Mouse (Mus musculus) cerebral cortex, adult 2 months (tissue): ENCODE data around the gene Alyref.

Experiments used
- WGBS: fragments of 180-500 bp; shearing (Covaris S2); methylation state at CpG from one replicate; pipeline ENCODE4 v1.1.7; 2018; 5-methylcytosine and 5-hydroxymethylcytosine counted together

The Alyref gene

GRCm38 (mm10) chr11:120603545-120603944 is 5.4 kb upstream of the Alyref start:
- WGBS: 79% methylated on average over 2 of the region's 2 CpGs

- WGBS: 93% methylated on average over 3 of the region's 3 CpGs
These were observed 2.6 kb upstream of the Alyref start for GRCm38 (mm10) chr11:120600716-120601115.

GRCm38 (mm10) chr11:120598990-120599549 is 905 bp upstream of the Alyref start:
- WGBS: 36% methylated on average over 17 of the region's 17 CpGs

GRCm38 (mm10) chr11:120597240-120598235 is 627 bp downstream of the Alyref start:
- WGBS: 4% methylated on average over 97 of the region's 99 CpGs

- WGBS: 84% methylated on average over 6 of the region's 6 CpGs
These were observed 9.6 kb downstream of the Alyref start for GRCm38 (mm10) chr11:120588531-120588930.

- 97% methylated on average over 1 of the region's 1 CpGs for WGBS
These were observed 14.2 kb downstream of the Alyref start for GRCm38 (mm10) chr11:120583937-120584336.

GRCm38 (mm10) chr11:120582982-120583293 is 15.2 kb downstream of the Alyref start:
- WGBS: 90% methylated on average over 2 of the region's 2 CpGs

- 54% methylated on average over 8 of the region's 8 CpGs for WGBS
These were observed 15.7 kb downstream of the Alyref start for GRCm38 (mm10) chr11:120582268-120582981.

GRCm38 (mm10) chr11:120581490-120582267 is 16.5 kb downstream of the Alyref start, which contains the start of gene Arhgdia:
Arhgdia (minus strand) TSS chr11:120581624.
- 1% methylated on average over 73 of the region's 75 CpGs for WGBS

- WGBS: under 1% methylated on average over 43 of the region's 44 CpGs
These were observed 17.3 kb downstream of the Alyref start for GRCm38 (mm10) chr11:120580871-120581331.

- WGBS: 35% methylated on average over 7 of the region's 7 CpGs
These were observed 18.0 kb downstream of the Alyref start for GRCm38 (mm10) chr11:120580190-120580589.

- WGBS: 55% methylated on average over 15 of the region's 15 CpGs
These were observed 18.7 kb downstream of the Alyref start for GRCm38 (mm10) chr11:120579316-120580107.

GRCm38 (mm10) chr11:120578694-120579243 is 19.4 kb downstream of the Alyref start:
- 86% methylated on average over 11 of the region's 11 CpGs for WGBS

GRCm38 (mm10) chr11:120578024-120578693 is 20.0 kb downstream of the Alyref start:
- WGBS: 81% methylated on average over 10 of the region's 10 CpGs

GRCm38 (mm10) chr11:120577211-120578023 is 20.7 kb downstream of the Alyref start:
- 77% methylated on average over 7 of the region's 7 CpGs for WGBS

- WGBS: 84% methylated on average over 3 of the region's 3 CpGs
These were observed 21.7 kb downstream of the Alyref start for GRCm38 (mm10) chr11:120576365-120576981.

- WGBS: 68% methylated on average over 2 of the region's 2 CpGs
These were observed 23.1 kb downstream of the Alyref start for GRCm38 (mm10) chr11:120575046-120575445.

GRCm38 (mm10) chr11:120574278-120574600 is 23.9 kb downstream of the Alyref start:
- 26% methylated on average over 5 of the region's 5 CpGs for WGBS
